Mouse (Mus musculus) small intestine, adult 2 months (tissue): ENCODE data around the gene Senp2. TPM values are rescaled to one million over a fixed set of nuclear protein-coding genes. Genes with fewer than 3 reads are reported as not detected.
A peak's percentile ranks its signal among the peaks of the same experiment; 100 is the strongest.
"Not testable (repeated sequence)": the region's sequence is repeated elsewhere in the genome, so short reads cannot be mapped to it uniquely, and the experiment has no call there.

Experiments
- H3K27ac ChIP-seq: fragments of 200-500 bp; 2 replicates; pipeline ENCODE4 v1.5.1; 2012; ENCODE audit warnings: low read depth, low read length, control low read depth, inconsistent platforms; ENCODE audit not compliant: insufficient read depth
- H3K27me3 ChIP-seq: fragments of 200-500 bp; 2 replicates; pipeline ENCODE4 v1.6.1; 2012; ENCODE audit warnings: mild to moderate bottlenecking, moderate library complexity, low read length, inconsistent platforms; ENCODE audit not compliant: control insufficient read depth, insufficient read depth
- H3K36me3 ChIP-seq: fragments of 200-500 bp; 2 replicates; pipeline ENCODE4 v1.6.1; 2012; ENCODE audit warnings: mild to moderate bottlenecking, low read length, control low read depth, inconsistent platforms; ENCODE audit not compliant: control insufficient read depth, insufficient read depth
- H3K4me1 ChIP-seq: fragments of 200-500 bp; 2 replicates; pipeline ENCODE4 v1.6.1; 2012; ENCODE audit warnings: low read length, inconsistent platforms, mixed read lengths; ENCODE audit not compliant: control insufficient read depth, insufficient read depth, insufficient read length
- H3K4me3 ChIP-seq: fragments of 200-500 bp; 2 replicates; pipeline ENCODE4 v1.5.1; 2012; ENCODE audit warnings: low read depth, mild to moderate bottlenecking, control low read depth, inconsistent platforms, low read length, moderate library complexity
- CTCF ChIP-seq: fragments of 200-500 bp; IDR thresholded peaks from 2 replicates; pipeline ENCODE4 v1.5.1; 2012; ENCODE audit warnings: low read depth, mild to moderate bottlenecking, control low read depth, inconsistent platforms, low read length, moderate library complexity, mixed read lengths; ENCODE audit not compliant: insufficient replicate concordance, insufficient read length; ENCODE audit errors: extremely low read depth
- POLR2A ChIP-seq: fragments of 200-500 bp; IDR thresholded peaks from 2 replicates; pipeline ENCODE4 v1.6.1; 2012; ENCODE audit warnings: low read depth, mild to moderate bottlenecking, control low read depth, inconsistent platforms, low read length, moderate library complexity
- WGBS: fragments of 180-500 bp; shearing (Covaris S2); methylation state at CpG from one replicate; pipeline ENCODE4 v1.1.7; 2018; 5-methylcytosine and 5-hydroxymethylcytosine counted together
- polyA plus RNA-seq: library from polyadenylated mRNA; depleted of rRNA; stranded (reverse); fragments of >200 nt; gene quantifications from 2 replicates; pipeline ENCODE4 v1.2.3, GENCODE M21; 2012

Senp2 gene
- polyA plus RNA-seq, 1 experiment: 5.3 TPM

GRCm38 (mm10) chr16:21983146-21983545, 26.1 kb upstream of the Senp2 start:
- no peak for TF ChIP-seq POLR2A
- no peak for TF ChIP-seq CTCF
- no peak overlapping the region for H3K4me3 ChIP-seq
- H3K27me3 ChIP-seq: no peaks in the 10 kb centered on the region
- H3K4me1 ChIP-seq: no peaks in the 10 kb centered on the region
- 97% methylated on average over 9 of the region's 9 CpGs for WGBS
- no peaks in the 10 kb centered on the region; the same call in none of the 2 replicates for H3K36me3 ChIP-seq
- H3K27ac ChIP-seq: no peak overlapping the region

GRCm38 (mm10) chr16:21983581-21983980, 25.7 kb upstream of the Senp2 start:
- Histone ChIP-seq H3K27me3 (no peaks in the 10 kb centered on the region), H3K27ac (no peak overlapping the region), H3K4me1 (no peaks in the 10 kb centered on the region), H3K36me3 (no peaks in the 10 kb centered on the region; the same call in none of the 2 replicates), H3K4me3 (no peak overlapping the region)
- TF ChIP-seq CTCF (no peak), POLR2A (no peak)
- WGBS: 93% methylated on average over 4 of the region's 4 CpGs

GRCm38 (mm10) chr16:21984091-21984490, 25.2 kb upstream of the Senp2 start:
- Histone ChIP-seq H3K4me3 (no peak overlapping the region), H3K27me3 (no peaks in the 10 kb centered on the region), H3K4me1 (no peaks in the 10 kb centered on the region), H3K36me3 (no peaks in the 10 kb centered on the region; the same call in none of the 2 replicates), H3K27ac (no peak overlapping the region)
- WGBS: 96% methylated on average over 12 of the region's 12 CpGs
- TF ChIP-seq CTCF (no peak), POLR2A (no peak)

- WGBS: 22% methylated on average over 3 of the region's 3 CpGs
- TF ChIP-seq POLR2A: no peak
- TF ChIP-seq CTCF: no peak
- Histone ChIP-seq H3K27ac (no peak overlapping the region), H3K4me3 (no peak overlapping the region), H3K36me3 (no peaks in the 10 kb centered on the region; the same call in 1 of the 2 replicates), H3K4me1 (peaks cover 2% of the 10 kb centered on the region; the same call in 1 of the 2 replicates), H3K27me3 (no peaks in the 10 kb centered on the region)
Measured at GRCm38 (mm10) chr16:21986191-21986590, 23.1 kb upstream of the Senp2 start.

- WGBS: 72% methylated on average over 5 of the region's 5 CpGs
- no peaks in the 10 kb centered on the region; the same call in 1 of the 2 replicates for H3K36me3 ChIP-seq
- TF ChIP-seq CTCF (no peak), POLR2A (no peak)
- no peaks in the 10 kb centered on the region for H3K27me3 ChIP-seq
- H3K4me3 ChIP-seq: no peak overlapping the region
- peaks cover 4% of the 10 kb centered on the region; the same call in 1 of the 2 replicates for H3K4me1 ChIP-seq
- no peak overlapping the region for H3K27ac ChIP-seq
Measured at GRCm38 (mm10) chr16:21987956-21988355, 21.3 kb upstream of the Senp2 start.

- not testable (repeated sequence) for H3K4me1 ChIP-seq, H3K36me3 ChIP-seq, H3K27me3 ChIP-seq, H3K27ac ChIP-seq, H3K4me3 ChIP-seq
Measured at GRCm38 (mm10) chr16:21990893-21991292, 18.4 kb upstream of the Senp2 start.

- H3K4me1 ChIP-seq: peaks cover 6% of the 10 kb centered on the region; the same call in 1 of the 2 replicates
- H3K4me3 ChIP-seq: no peak overlapping the region
- no peaks in the 10 kb centered on the region for H3K36me3 ChIP-seq
- H3K27ac ChIP-seq: no peak overlapping the region
- TF ChIP-seq CTCF (no peak), POLR2A (no peak)
- 38% methylated on average over 2 of the region's 2 CpGs for WGBS
- H3K27me3 ChIP-seq: no peaks in the 10 kb centered on the region
Measured at GRCm38 (mm10) chr16:21991774-21992173, 17.5 kb upstream of the Senp2 start.

- Histone ChIP-seq H3K4me1 (peaks cover 11% of the 10 kb centered on the region; the same call in 1 of the 2 replicates), H3K27ac (peak within 1 kb of the TSS; percentile 84), H3K36me3 (no peaks in the 10 kb centered on the region), H3K27me3 (no peaks in the 10 kb centered on the region), H3K4me3 (peak within 1 kb of the TSS; percentile 60)
- TF ChIP-seq POLR2A: peak; percentile 83
- TF ChIP-seq CTCF: no peak
- 8% methylated on average over 16 of the region's 16 CpGs for WGBS
Measured at GRCm38 (mm10) chr16:21995304-21995703, 14.0 kb upstream of the Senp2 start, which contains the start of gene Liph. Gene Liph, minus strand, starts transcription at chr16:21995663.
